Mouse (Mus musculus): ENCODE results near the gene Pxylp1.

- TF ChIP-seq POLR2A (IDR thresholded peaks at IDR 0.05; ENCODE audit: extremely low read depth, insufficient read depth, low read length) (no peak), CTCF (IDR thresholded peaks at IDR 0.05; ENCODE audit: low read depth, low read length) (no peak)
Observed at GRCm38 (mm10) chr9:96824026-96824425, 68.4 kb downstream of the Pxylp1 start.
